Mouse (Mus musculus): ENCODE results near the gene Mcm8. TPM values are rescaled to one million over a fixed set of nuclear protein-coding genes. Genes with fewer than 3 reads are reported as not detected.
A peak's percentile ranks its signal among the peaks of the same experiment; 100 is the strongest.

Mcm8 gene
- polyA plus RNA-seq (2016; fragmentation: Nextera tagmentation; extraction: Ambion mirVana), result 17.2 and 19.6 TPM in 2 replicates

DNA sequence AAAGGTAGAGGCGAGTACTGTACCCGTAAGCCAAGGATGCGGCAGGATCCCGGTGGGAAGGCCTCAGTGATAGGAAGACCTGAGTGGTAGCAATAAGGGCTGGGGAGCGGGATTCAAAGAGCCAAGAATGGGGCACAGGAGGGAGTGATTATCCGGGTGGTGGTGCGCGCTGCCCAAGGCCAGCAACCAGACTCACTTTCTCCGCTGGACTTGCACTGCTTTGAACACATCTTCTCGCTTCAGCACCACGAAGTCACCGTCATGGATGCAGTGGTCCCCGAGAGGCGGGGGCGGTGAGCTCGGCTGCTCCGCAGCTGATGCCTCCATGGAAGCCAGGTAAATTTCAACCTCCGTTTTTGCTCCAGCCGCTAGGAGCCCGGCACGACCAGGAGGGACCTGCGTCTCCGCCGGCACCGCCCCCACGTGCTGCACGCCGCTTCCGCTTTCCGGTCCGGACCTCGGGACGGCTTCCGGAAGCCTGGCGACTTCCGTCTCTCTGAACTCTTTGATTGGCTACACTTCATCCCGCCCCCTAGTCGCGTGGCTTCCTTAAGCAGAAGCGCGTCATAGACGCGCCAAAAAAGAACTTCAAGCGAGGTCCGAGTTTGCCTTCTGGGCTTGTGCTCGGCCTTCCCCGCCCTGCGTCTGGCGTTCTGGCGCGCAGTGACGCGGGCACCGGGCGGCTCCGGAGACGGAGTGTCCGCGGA, at the start of gene Mcm8, which contains the start of gene Trmt6:
TSS of gene Mcm8 (plus strand) at position 534 of the 707 bp plus-strand sequence.
TSS of gene Trmt6 (minus strand) at position 448 of the 707 bp plus-strand sequence.
- Histone ChIP-seq H3K36me3 (peaks cover 29% of the 10 kb centered on the region), H3K4me3 (peak within 1 kb of the TSS; percentile 86), H3K27me3 (ENCODE audit: insufficient read depth, poor library complexity, severe bottlenecking) (no peaks in the 10 kb centered on the region), H3K4me1 (peaks cover 16% of the 10 kb centered on the region), H3K9me3 (no peaks in the 10 kb centered on the region), H3K27ac (peak within 1 kb of the TSS; percentile 94)
- peak; percentile 97 for DNase-seq (ENCODE audit: low spot score)
- WGBS, result under 1% methylated on average over 59 of the region's 59 CpGs

GRCm38 (mm10) chr2:132770822-132771221, 45.1 kb upstream of the Mcm8 start:
- WGBS, result 23% methylated on average over 1 of the region's 1 CpGs
- DNase-seq (ENCODE audit: low spot score), result no peak
- no peaks in the 10 kb centered on the region for H3K4me1 ChIP-seq
- H3K27me3 ChIP-seq (ENCODE audit: insufficient read depth, poor library complexity, severe bottlenecking), result no peaks in the 10 kb centered on the region
- no peaks in the 10 kb centered on the region for H3K9me3 ChIP-seq
- no peaks in the 10 kb centered on the region for H3K36me3 ChIP-seq
- H3K27ac ChIP-seq, result no peak overlapping the region
- no peak overlapping the region for H3K4me3 ChIP-seq

DNA sequence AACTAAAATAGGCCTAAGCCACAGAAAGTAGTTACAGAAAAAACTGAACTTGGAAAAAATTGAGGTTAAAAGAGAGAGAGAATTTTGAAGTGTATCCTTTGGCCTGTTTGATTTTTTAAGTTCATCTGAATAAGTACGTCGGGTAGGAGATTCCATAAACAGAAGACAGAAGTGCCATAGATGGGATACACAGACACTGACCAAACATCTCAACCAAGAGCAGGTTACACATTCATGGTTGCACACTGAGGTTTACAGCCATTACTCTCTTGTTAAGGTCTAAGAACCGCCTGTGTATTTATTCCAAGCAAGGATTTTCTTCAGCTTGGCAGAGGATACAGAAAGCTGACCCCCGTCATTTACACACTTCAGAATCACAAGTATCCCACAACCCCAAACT, 35.0 kb upstream of the Mcm8 start, which contains the start of gene Chgb:
TSS of gene Chgb (plus strand) at position 301 of the 400 bp plus-strand sequence.
- Histone ChIP-seq H3K27ac (0 out of 2 replicates have a peak within 1 kb of the TSS, but pooled peaks have one; percentile 0), H3K27me3 (ENCODE audit: insufficient read depth, poor library complexity, severe bottlenecking) (peaks cover 11% of the 10 kb centered on the region; the same call in 1 of the 2 replicates), H3K4me1 (peaks cover 4% of the 10 kb centered on the region), H3K4me3 (peak within 1 kb of the TSS; percentile 62), H3K36me3 (no peaks in the 10 kb centered on the region), H3K9me3 (no peaks in the 10 kb centered on the region)
- 13% methylated on average over 4 of the region's 4 CpGs for WGBS
- no peak for DNase-seq (ENCODE audit: low spot score)

DNA sequence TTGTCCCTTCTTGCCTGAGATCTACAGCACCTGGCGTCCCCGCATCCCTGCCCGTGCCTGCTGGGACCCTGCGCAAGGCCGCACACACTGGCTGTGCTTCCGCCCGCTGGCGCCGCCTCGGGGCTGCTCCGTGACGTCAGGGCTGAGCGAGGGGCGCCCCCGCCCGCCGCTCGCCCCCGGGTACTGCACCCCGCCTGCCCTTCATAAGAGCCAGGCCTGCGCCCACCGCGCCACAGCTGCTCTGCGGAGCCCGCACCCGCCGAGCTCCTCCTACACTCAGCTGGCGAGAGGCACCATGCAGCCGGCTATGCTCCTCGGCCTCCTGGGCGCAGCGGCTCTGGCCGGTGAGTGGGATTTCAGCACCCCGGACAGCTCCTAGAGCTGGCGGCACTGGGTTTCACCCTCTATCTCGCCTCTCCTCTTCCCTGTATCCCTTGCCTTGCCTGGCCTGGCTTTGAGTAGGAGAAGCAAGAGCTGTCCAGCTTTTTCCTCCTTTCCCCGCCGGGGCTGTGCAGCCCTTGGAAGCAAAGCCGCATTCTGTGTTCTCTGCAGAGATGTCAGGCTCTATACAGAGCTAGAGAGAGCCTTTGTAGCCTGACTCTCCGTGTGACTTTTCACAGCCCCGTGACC, 34.4 kb upstream of the Mcm8 start:
- Histone ChIP-seq H3K27ac (0 out of 2 replicates have a peak overlapping the region, but pooled peaks have one; percentile 0), H3K4me1 (peaks cover 4% of the 10 kb centered on the region), H3K9me3 (no peaks in the 10 kb centered on the region), H3K36me3 (no peaks in the 10 kb centered on the region), H3K27me3 (ENCODE audit: insufficient read depth, poor library complexity, severe bottlenecking) (peaks cover 11% of the 10 kb centered on the region; the same call in 1 of the 2 replicates), H3K4me3 (peak overlapping the region; percentile 62)
- DNase-seq (ENCODE audit: low spot score), result peak; percentile 95
- under 1% methylated on average over 40 of the region's 41 CpGs for WGBS

GRCm38 (mm10) chr2:132784039-132784438, 31.9 kb upstream of the Mcm8 start:
- Histone ChIP-seq H3K27ac (no peak overlapping the region), H3K4me1 (peaks cover 4% of the 10 kb centered on the region), H3K36me3 (no peaks in the 10 kb centered on the region), H3K4me3 (no peak overlapping the region), H3K27me3 (ENCODE audit: insufficient read depth, poor library complexity, severe bottlenecking) (peaks cover 11% of the 10 kb centered on the region; the same call in 1 of the 2 replicates), H3K9me3 (no peaks in the 10 kb centered on the region)
- no peak for DNase-seq (ENCODE audit: low spot score)
- WGBS, result 76% methylated on average over 6 of the region's 6 CpGs

GRCm38 (mm10) chr2:132793441-132794203, 22.3 kb upstream of the Mcm8 start:
- Histone ChIP-seq H3K27ac (no peak overlapping the region), H3K4me3 (no peak overlapping the region), H3K27me3 (ENCODE audit: insufficient read depth, poor library complexity, severe bottlenecking) (no peaks in the 10 kb centered on the region), H3K9me3 (no peaks in the 10 kb centered on the region), H3K4me1 (no peaks in the 10 kb centered on the region), H3K36me3 (no peaks in the 10 kb centered on the region)
- no peak for DNase-seq (ENCODE audit: low spot score)
- WGBS, result 83% methylated on average over 19 of the region's 19 CpGs

- H3K9me3 ChIP-seq, result no peaks in the 10 kb centered on the region
- no peak overlapping the region for H3K4me3 ChIP-seq
- no peak overlapping the region for H3K27ac ChIP-seq
- no peaks in the 10 kb centered on the region for H3K4me1 ChIP-seq
- 84% methylated on average over 7 of the region's 7 CpGs for WGBS
- DNase-seq (ENCODE audit: low spot score), result no peak
- no peaks in the 10 kb centered on the region for H3K36me3 ChIP-seq
- H3K27me3 ChIP-seq (ENCODE audit: insufficient read depth, poor library complexity, severe bottlenecking), result no peaks in the 10 kb centered on the region
Measured at GRCm38 (mm10) chr2:132794204-132794586, 21.7 kb upstream of the Mcm8 start.

GRCm38 (mm10) chr2:132802976-132803375, 13.0 kb upstream of the Mcm8 start:
- H3K27ac ChIP-seq, result no peak overlapping the region
- no peak overlapping the region for H3K4me3 ChIP-seq
- no peaks in the 10 kb centered on the region for H3K9me3 ChIP-seq
- H3K36me3 ChIP-seq, result peaks cover 56% of the 10 kb centered on the region
- 83% methylated on average over 2 of the region's 2 CpGs for WGBS
- no peaks in the 10 kb centered on the region for H3K4me1 ChIP-seq
- H3K27me3 ChIP-seq (ENCODE audit: insufficient read depth, poor library complexity, severe bottlenecking), result no peaks in the 10 kb centered on the region
- no peak for DNase-seq (ENCODE audit: low spot score)

DNA sequence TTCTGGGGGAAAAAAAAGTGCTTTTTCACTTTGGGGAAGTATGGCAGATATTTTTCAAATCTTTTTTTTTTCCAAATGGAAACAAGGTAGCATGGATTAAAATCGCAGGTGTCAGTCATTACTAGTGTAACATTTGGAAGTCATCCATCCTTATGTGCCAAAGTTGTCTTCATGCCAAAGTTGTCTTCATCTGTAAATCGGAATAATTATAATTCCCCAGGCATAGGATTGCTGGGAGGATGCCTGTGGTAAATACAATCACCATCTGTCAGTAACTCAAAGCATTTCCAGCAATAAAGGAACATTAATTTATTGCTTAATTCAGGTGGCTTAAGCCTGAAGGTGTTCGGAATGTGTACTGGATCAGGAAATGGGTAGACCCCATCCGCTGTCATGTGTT, 25.1 kb downstream of the Mcm8 start:
- WGBS, result 90% methylated on average over 4 of the region's 4 CpGs
- no peak overlapping the region for H3K4me3 ChIP-seq
- no peak overlapping the region for H3K27ac ChIP-seq
- H3K27me3 ChIP-seq (ENCODE audit: insufficient read depth, poor library complexity, severe bottlenecking), result no peaks in the 10 kb centered on the region
- DNase-seq (ENCODE audit: low spot score), result no peak
- no peaks in the 10 kb centered on the region for H3K4me1 ChIP-seq
- peaks cover 27% of the 10 kb centered on the region for H3K36me3 ChIP-seq
- H3K9me3 ChIP-seq, result no peaks in the 10 kb centered on the region

GRCm38 (mm10) chr2:132846407-132847358, 30.7 kb downstream of the Mcm8 start, which contains the start of gene Crls1:
TSS of gene Crls1 (plus strand) at chr2:132846666.
- DNase-seq (ENCODE audit: low spot score), result peak; percentile 98
- peak within 1 kb of the TSS; percentile 91 for H3K4me3 ChIP-seq
- H3K27ac ChIP-seq, result peak within 1 kb of the TSS; percentile 92
- H3K36me3 ChIP-seq, result peaks cover 19% of the 10 kb centered on the region
- H3K27me3 ChIP-seq (ENCODE audit: insufficient read depth, poor library complexity, severe bottlenecking), result no peaks in the 10 kb centered on the region
- 2% methylated on average over 96 of the region's 96 CpGs for WGBS
- peaks cover 11% of the 10 kb centered on the region for H3K4me1 ChIP-seq
- H3K9me3 ChIP-seq, result no peaks in the 10 kb centered on the region

DNA sequence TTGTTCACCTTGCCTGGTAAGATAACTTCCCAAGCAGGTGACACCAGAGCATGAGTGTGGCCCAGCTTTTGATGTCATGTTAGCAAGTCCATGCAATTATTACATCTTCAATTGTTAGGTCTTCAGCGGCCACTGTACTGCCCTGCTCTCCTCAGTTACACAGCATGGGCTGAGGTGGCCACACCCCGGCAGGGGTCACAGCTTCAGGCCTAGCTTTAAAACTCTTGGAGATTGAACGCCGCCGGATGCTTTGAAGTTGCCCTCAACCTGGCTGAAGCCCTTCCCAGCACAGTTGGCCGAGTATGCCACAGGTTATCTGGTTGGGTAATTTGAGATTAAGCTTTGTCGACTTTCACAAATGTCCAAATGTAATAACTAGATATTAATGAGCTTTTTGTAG, 31.6 kb downstream of the Mcm8 start:
- no peak for DNase-seq (ENCODE audit: low spot score)
- Histone ChIP-seq H3K9me3 (no peaks in the 10 kb centered on the region), H3K4me1 (peaks cover 11% of the 10 kb centered on the region), H3K36me3 (peaks cover 26% of the 10 kb centered on the region), H3K4me3 (peak overlapping the region; percentile 91), H3K27ac (no peak overlapping the region), H3K27me3 (ENCODE audit: insufficient read depth, poor library complexity, severe bottlenecking) (no peaks in the 10 kb centered on the region)
- WGBS, result 31% methylated on average over 7 of the region's 7 CpGs

DNA sequence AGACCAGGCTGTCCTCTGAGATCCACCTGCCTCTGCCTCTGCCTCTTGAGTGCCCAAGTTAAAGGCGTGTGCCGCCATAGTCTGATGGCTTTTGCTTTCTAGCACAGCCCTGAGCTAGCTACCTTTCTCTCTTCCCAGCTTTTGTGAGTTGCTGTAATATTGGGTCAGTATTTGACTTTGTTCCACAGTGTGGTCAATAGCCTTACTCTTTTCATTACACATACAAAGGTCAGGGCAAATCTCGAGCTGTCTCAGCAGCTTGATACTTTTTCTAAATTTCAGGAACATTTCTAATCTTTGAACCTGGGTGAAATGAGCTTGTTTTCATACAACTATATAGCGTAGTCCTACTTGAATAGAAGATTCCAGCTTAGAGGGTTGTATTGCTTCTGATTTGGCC, 32.4 kb downstream of the Mcm8 start:
- Histone ChIP-seq H3K27me3 (ENCODE audit: insufficient read depth, poor library complexity, severe bottlenecking) (no peaks in the 10 kb centered on the region), H3K27ac (no peak overlapping the region), H3K4me1 (peaks cover 11% of the 10 kb centered on the region), H3K9me3 (no peaks in the 10 kb centered on the region), H3K4me3 (no peak overlapping the region), H3K36me3 (peaks cover 22% of the 10 kb centered on the region)
- WGBS, result 86% methylated on average over 4 of the region's 4 CpGs
- no peak for DNase-seq (ENCODE audit: low spot score)
